Mouse (Mus musculus): ENCODE measurements around the gene Fhdc1.

GRCm38 (mm10) chr3:84450651-84451050, 29.6 kb downstream of the Fhdc1 start:
- TF ChIP-seq POLR2A (IDR thresholded peaks at IDR 0.05; ENCODE audit: insufficient read length, low read depth) = no peak
- TF ChIP-seq USF1 (IDR thresholded peaks at IDR 0.05; ENCODE audit: low read depth) = no peak
- TF ChIP-seq MYOG (IDR thresholded peaks at IDR 0.05; ENCODE audit: control insufficient read depth in 1 of 3, insufficient read depth in 1 of 3, insufficient read length in 2 of 3, low read depth in 2 of 3) = no peak
- no peak for TF ChIP-seq MAX (IDR thresholded peaks at IDR 0.05; ENCODE audit: low read depth)
- no peak for TF ChIP-seq MYOD1 (IDR thresholded peaks at IDR 0.05; ENCODE audit: control insufficient read depth in 1 of 3, insufficient read length in 2 of 3, low read depth in 2 of 3)
- no peak for TF ChIP-seq TCF12 (IDR thresholded peaks at IDR 0.05; ENCODE audit: insufficient read depth, poor library complexity, severe bottlenecking)
